Mouse (Mus musculus): ENCODE results near the gene Plxna2.

Gene Plxna2

DNA sequence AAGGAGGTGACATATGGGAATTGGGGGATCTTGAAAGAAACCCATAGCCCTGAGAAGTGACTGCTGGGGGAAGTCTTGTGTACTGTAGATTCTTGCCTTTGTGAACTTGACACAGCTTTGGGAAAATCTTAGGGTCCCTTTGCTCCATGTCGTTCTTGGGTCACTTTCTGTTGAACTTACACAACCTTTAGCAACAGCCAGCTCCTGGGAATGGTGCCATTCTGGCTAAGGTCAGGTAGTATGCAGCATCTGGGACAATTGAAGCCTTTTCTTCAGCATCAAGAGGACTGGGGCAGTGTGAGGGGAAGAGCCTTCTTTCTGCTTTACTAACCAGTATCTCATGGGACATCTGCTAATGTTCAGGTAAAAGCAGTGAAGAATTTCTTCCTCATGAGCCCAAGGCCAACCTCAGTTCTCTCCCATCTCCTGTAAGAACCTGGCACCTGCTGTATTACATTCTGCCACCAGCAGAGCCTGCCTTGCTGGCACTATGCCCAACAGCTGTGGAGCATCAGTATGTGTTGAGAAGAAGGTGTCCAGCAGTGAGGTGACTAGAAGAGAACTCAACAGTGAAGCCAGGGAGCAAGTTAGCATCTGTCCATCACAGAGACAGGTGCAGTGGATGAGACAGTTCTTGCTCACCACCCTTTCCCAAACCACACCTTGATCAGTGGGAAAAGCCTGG, 86.3 kb downstream of the Plxna2 start:
- no peak for DNase-seq (ENCODE audit: low read depth, low spot score)

DNA sequence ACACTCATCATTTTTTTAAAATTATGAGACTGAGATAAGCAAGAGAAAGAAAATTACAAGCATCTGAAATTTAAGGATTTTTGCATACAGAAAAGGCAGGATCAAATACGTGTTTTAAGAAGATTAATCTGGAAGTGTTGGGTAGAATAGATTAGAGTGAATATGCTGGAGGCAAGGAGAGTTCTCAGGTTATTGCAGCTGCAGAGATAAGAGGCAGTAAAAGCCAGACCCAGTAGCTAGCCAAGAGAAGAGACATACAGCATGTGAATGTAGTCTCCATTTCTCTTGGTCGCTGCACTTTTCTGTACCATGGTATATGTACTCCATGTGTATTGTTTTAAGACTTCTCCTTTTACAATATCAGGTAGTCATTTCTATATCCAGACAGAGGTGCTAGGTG, 88.5 kb downstream of the Plxna2 start:
- DNase-seq (ENCODE audit: low read depth, low spot score): no peak

DNA sequence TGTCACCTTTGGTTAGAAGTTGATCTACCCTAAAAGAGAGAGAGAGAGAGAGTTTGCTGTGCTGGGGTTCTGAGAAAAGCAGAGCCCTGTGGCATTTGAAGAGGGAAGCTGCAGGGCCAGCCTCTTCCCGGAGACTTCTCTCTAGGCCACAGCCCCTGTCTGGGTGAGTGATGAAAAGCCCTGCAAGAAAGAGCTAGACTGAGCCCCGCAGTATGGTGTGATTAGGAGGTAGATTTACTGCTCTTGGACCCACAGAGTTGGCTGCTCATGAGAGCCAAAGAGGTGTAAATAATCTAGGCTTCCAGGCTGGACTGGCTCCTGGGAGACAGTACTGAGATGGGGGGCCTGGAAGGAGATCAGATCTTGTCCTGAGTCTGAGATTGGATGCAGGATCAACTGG, 94.4 kb downstream of the Plxna2 start:
- no peak for DNase-seq (ENCODE audit: low read depth, low spot score)

DNA sequence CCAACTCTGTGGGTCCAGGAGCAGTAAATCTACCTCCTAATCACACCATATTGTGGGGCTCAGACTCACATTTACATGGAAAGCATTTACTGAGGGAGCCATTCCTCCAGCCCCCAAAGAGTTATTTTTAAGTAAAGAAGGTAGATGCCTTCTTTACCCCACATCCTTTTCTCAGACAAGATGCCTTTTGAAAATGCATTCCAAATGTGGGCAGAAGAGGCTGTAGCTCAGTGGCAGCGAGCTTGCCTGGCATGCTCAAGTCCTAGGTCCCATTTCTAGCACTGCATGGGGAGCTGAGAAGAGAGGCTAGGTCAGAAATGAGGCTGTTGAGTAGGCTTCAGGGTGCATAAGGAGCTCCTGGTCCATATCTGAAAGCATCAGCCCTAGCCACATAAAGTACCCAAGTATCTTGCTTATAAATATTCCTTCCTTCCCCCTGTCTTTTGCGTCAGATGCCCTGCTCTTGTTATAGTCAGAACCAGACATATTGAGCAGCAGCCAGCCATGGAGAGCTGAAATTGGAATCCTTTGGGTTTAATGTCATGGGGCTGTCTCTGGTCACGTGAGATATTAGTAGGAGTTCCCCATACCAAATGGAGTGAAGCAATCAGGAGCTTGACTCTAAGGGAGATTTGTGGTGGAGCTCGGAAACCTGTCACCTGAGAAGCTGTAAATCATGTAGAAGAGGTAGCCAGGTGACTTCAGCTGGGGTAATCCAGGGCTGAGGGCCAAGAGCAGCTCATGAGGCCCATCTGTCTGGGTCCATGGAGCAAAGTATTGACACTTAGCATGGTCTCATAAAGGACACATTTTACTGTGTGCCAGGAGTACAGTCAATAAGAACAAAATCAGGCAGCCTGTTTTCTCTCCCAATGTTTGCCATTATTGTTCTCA, 96.4 kb downstream of the Plxna2 start:
- no peak for DNase-seq (ENCODE audit: low read depth, low spot score)

DNA sequence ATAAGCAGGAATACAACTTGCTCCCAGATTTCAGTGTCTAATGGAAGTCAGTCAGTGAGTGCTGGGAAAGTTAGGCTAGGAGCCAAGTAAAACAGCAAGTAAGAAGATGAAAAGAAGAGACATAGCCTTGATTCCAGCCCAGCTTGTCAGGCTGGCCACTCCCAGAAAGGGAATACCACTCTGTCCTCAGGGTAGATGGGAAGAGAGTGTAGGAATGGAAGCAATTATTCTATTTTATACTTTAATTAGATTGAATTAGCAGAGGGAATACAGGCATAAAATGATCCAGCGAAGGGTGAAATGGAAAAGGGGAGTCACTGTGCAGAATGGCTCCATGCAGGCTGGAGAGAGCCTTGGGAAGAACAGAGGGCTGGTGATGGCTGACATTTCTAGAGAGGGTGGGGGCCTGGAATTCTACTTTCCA, 99.4 kb downstream of the Plxna2 start:
- no peak for DNase-seq (ENCODE audit: low read depth, low spot score)

- DNase-seq (ENCODE audit: low read depth, low spot score): no peak
Measured at GRCm38 (mm10) chr1:194720406-194720805, 102.4 kb downstream of the Plxna2 start.

GRCm38 (mm10) chr1:194721260-194721659, 103.2 kb downstream of the Plxna2 start:
- DNase-seq (ENCODE audit: low read depth, low spot score): no peak

- no peak for DNase-seq (ENCODE audit: low read depth, low spot score)
Measured at GRCm38 (mm10) chr1:194722329-194722728, 104.3 kb downstream of the Plxna2 start.

DNA sequence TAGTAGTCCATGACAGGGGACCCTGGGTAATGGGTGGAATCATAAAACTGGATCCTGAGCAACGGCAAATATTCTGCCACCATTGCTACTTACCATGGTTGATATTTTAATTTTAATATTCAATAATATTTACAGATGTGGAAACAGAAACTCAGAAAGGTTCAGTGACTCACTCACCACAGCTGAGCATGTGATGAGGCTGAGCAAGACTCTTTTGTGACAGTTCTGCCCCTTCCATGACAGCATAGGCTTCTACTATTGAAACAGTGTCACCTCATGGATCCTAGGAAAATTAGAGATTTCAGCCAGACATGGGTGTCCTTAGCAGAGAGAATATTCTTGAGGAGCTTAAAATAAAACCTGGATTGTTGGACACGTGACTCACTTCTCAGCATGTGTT, 116.8 kb downstream of the Plxna2 start:
- no peak for DNase-seq (ENCODE audit: low read depth, low spot score)

GRCm38 (mm10) chr1:194739894-194740293, 121.9 kb downstream of the Plxna2 start:
- no peak for DNase-seq (ENCODE audit: low read depth, low spot score)

- DNase-seq (ENCODE audit: low read depth, low spot score): no peak
Measured at GRCm38 (mm10) chr1:194742901-194743422, 124.9 kb downstream of the Plxna2 start.

- no peak for DNase-seq (ENCODE audit: low read depth, low spot score)
Measured at GRCm38 (mm10) chr1:194745177-194745934, 127.3 kb downstream of the Plxna2 start.

DNA sequence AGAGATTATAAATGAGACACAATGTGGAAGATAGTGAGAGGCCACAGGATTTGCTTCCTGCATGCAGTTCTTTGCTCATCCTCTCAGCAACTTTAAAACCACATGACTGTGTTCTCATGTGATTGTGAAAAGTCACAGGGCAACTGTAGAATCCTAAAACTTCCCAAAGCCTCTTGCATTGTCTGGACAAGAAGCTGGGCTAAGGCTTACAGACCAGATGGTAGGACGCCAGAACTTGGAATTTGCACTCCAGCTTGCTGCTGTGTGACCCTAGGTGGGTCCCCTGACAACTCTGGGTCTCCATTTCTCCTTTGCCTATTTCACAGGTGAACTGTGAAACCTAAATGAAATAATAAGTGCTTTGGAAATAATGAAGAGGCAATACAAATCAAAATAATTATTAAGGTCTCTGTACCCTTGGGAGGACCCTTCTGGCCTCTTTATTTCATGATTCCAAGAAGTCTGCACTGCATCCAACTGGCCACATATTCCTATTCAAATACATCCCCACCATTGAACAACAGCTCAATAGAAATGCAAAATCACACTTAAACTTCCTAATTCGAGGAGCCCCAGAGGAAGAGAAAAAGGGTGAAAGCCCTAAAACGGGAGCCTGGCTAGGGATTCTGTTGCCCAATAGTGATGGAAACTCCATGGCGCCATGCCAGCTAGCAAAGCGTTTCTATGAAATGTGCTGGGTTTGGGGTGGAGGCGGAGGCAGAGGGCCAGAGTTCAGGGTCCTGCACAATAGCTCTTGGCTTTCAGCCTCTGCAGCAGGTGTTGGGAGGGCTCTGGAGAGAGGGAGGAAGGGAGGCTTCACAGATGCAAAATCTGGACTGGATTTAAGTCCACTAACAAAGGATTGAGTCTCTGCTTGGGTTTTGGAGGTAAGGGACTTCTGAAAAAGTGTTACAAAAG, 128.6 kb downstream of the Plxna2 start:
- DNase-seq (ENCODE audit: low read depth, low spot score): peak; percentile 17

- DNase-seq (ENCODE audit: low read depth, low spot score): no peak
Measured at GRCm38 (mm10) chr1:194747258-194747657, 129.2 kb downstream of the Plxna2 start.

GRCm38 (mm10) chr1:194753168-194753567, 135.2 kb downstream of the Plxna2 start:
- peak; percentile 23 for DNase-seq (ENCODE audit: low read depth, low spot score)

GRCm38 (mm10) chr1:194756001-194756400, 138.0 kb downstream of the Plxna2 start:
- DNase-seq (ENCODE audit: low read depth, low spot score): no peak

DNA sequence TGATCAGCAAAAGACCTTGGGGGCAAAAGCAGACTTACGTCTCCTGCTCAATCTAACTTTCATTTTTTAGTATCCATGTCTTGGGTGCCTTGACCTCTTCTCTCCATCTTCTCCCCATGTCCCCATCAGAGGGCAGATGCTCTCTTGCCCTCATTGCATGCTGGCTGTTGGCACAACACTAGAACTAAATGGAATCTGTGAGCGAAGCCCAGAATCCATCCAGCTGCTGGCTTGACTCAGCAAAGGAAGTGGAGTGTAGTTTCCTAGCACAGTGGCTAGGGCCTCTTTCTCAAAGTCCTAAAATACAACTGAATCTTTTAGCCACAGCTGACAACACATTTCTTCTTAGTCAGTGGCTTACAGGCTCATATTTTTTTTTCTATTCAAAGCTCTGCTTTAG, 138.4 kb downstream of the Plxna2 start:
- DNase-seq (ENCODE audit: low read depth, low spot score): no peak

GRCm38 (mm10) chr1:194756863-194757262, 138.8 kb downstream of the Plxna2 start:
- no peak for DNase-seq (ENCODE audit: low read depth, low spot score)

GRCm38 (mm10) chr1:194761432-194762212, 143.6 kb downstream of the Plxna2 start:
- peak; percentile 17 for DNase-seq (ENCODE audit: low read depth, low spot score)

- DNase-seq (ENCODE audit: low read depth, low spot score): no peak
Measured at GRCm38 (mm10) chr1:194762896-194763295, 144.9 kb downstream of the Plxna2 start.
